Mouse (Mus musculus): ENCODE data around the gene Uncx.

Gene Uncx

GRCm38 (mm10) chr5:139542043-139542365, 1.3 kb upstream of the Uncx start:
- no peak for DNase-seq (ENCODE audit: inconsistent age in 2 of 2, low spot score in 1 of 2)

GRCm38 (mm10) chr5:139542556-139542955, 738 bp upstream of the Uncx start:
- no peak for DNase-seq (ENCODE audit: inconsistent age in 2 of 2, low spot score in 1 of 2)

- DNase-seq (ENCODE audit: inconsistent age in 2 of 2, low spot score in 1 of 2), result no peak
Observed at GRCm38 (mm10) chr5:139543650-139544270, 466 bp downstream of the Uncx start.

GRCm38 (mm10) chr5:139544271-139545135, 1.2 kb downstream of the Uncx start:
- DNase-seq (ENCODE audit: inconsistent age in 2 of 2, low spot score in 1 of 2), result no peak

GRCm38 (mm10) chr5:139545221-139545620, 1.9 kb downstream of the Uncx start:
- no peak for DNase-seq (ENCODE audit: inconsistent age in 2 of 2, low spot score in 1 of 2)

- DNase-seq (ENCODE audit: inconsistent age in 2 of 2, low spot score in 1 of 2), result no peak
Observed at GRCm38 (mm10) chr5:139545673-139546335, 2.5 kb downstream of the Uncx start.

- DNase-seq (ENCODE audit: inconsistent age in 2 of 2, low spot score in 1 of 2), result no peak
Observed at GRCm38 (mm10) chr5:139546336-139546770, 3.1 kb downstream of the Uncx start.

- peak in 1 of 2 experiments; percentile 40 for DNase-seq (ENCODE audit: inconsistent age in 2 of 2, low spot score in 1 of 2)
Observed at GRCm38 (mm10) chr5:139546771-139547420, 3.6 kb downstream of the Uncx start.

GRCm38 (mm10) chr5:139547421-139547931, 4.2 kb downstream of the Uncx start:
- DNase-seq (ENCODE audit: inconsistent age in 2 of 2, low spot score in 1 of 2), result no peak

GRCm38 (mm10) chr5:139553446-139554273, 10.4 kb downstream of the Uncx start:
- no peak for DNase-seq (ENCODE audit: inconsistent age in 2 of 2, low spot score in 1 of 2)

DNA sequence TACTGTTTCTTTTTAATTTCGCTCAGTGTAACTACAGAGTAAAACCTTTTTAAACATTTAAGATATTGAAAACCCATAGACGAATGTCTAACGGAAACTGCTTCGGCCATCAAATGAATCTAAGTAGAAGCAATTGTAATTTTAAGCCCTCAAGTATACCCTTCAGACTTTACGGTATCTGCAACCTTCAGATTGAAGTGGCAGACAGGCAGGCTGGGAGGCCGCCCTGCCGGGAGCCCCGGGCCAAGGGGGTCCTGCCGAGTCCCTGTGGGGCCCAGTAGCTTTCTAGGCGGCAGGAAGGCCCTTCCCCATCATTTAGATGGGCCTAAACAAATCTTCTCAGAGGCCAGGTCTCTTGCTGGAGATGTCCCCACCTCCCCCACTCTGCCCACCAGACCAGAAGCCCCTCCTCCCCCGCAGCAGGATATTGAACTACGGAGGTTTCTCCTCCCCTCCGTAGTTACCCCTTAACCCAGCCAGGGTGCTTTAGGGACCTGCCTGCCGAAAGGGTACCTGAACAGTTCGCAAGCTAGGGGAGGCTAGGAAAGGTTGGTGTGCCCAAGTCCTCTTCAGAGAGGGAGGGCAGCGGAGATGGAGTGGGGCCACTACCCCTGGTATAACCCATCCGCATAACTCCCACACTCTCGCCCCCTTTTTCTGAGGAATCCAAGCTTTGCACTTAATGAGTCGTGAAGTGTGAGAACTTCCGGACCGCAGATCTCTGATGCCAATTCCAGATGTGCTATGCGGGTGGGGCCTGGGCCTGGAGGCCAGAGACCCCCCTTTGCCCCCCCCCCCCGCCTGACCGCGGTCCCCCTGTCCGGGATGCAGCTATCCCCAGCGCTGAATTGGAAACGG, 11.4 kb downstream of the Uncx start:
- no peak for DNase-seq (ENCODE audit: inconsistent age in 2 of 2, low spot score in 1 of 2)

DNA sequence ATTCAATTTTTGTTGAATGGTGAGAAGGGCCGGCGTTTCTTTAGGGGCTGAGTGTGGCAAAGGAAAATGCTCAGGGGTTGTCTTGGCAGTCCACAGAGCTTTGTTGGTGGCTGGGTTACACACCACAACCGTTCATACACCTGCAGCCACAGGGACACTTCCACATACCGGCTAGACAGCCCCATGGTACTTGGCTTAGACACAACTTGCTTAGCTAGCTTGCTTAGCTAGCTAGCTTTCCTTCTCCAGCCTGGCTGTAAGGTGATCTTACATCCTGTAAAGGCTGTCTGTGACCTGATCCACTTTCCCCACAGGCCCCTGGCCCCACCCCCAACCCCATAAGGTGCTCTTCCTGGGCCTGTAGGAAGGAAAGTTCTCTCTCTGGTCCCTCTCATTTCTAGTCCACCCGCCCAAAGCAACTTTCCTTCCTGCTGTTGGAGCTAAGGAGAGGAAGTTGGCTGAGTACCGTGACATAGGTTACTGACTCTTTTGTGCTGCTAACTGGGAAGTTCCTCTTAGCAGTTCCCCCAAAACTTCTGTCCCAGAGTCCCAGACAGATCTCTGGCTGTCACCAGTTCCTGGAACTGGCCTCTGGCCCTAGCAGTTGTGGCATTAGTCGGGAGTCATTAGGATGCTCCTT, 12.3 kb downstream of the Uncx start:
- DNase-seq (ENCODE audit: inconsistent age in 2 of 2, low spot score in 1 of 2), result no peak

DNA sequence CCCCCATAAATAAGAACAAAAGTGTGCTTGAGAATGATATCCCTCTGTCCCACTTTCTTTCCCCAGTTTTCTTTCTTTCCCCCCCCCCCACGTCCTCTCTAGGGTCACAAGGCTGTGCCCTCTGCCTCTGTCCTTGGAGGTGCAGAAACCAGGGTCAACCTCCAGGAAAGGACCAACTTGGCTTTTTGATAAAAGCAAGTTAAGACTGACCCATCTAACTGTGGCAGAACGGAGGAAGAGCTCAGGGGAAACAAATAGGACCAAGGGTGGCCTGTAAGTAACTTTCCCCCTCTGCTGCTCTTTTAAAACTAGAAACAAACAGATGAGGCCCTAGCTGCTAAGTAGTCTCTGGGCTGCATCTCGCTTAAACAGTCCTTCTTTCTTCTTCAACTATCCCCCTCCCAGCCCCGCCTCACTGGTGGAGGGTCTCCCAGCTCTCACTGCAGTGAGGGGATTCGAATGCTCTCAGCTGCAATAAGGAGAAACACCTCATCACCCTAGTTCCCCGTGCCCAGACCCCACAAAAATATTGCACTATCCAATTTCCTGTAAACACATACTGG, 12.9 kb downstream of the Uncx start:
- DNase-seq (ENCODE audit: inconsistent age in 2 of 2, low spot score in 1 of 2), result no peak

DNA sequence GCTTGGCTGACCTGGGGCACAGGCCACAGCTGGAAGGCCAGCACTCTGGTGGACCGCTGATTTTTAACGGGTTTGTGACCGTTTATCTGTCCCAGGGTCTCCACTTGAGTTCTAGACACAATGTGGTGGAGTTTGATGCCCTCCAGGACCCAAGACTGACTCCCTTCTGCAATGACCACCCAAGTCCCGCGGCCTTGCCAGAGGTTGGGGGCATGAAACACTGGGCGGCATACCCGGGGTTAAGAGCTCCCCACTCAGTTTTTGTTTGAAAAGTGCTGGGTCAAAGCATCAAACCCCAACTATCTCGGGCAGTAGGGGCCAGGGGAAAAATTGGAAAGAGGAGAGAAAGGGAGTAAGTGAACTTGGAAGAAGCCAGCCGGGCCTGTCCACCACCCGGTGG, 13.8 kb downstream of the Uncx start:
- DNase-seq (ENCODE audit: inconsistent age in 2 of 2, low spot score in 1 of 2), result no peak

DNA sequence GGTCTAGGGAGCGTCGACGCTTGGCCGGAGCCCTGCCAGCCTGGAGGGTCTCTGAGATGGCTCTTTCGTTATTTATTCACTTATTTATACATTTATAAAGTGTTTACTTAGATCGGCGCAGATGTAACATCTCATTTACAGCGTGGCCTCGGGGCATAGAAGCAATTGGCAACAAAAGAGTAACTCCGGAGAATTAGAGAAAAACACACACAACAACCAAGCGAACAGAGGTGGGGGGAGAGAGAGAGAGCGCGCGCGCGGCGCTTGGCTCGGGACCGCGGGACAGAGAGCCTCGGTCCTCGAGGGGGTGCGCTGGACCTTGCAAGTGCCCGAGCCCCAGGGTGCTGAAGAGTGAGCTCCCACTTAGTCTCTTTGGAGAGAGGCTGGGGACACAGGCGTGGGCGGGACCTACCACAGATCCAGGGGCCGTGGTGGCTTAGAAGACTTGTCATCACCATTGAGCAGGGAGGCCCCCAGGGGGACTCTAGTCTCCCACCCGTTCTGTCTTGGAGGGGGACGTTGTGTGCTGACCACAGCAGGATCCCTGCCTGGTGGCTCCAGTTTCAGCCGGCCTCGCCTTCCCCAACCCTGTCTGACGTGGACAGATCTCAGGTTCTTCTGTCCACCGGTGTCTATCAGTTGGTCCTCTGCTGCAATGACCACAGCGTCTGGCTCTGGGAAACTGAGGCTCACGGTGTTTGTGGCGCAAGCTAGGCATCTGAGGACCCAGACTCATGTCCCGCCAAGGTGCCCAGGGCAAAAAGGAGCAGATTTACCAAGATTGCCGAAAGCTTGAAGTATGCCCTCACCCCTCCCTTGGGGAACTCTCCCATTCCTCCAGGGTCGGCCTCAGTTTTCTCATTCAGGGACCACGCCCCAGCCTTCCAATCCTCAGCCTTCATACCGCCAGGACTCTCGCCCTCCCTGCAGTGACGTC, 14.5 kb downstream of the Uncx start:
- DNase-seq (ENCODE audit: inconsistent age in 2 of 2, low spot score in 1 of 2), result no peak

- no peak for DNase-seq (ENCODE audit: inconsistent age in 2 of 2, low spot score in 1 of 2)
Observed at GRCm38 (mm10) chr5:139558468-139558804, 15.1 kb downstream of the Uncx start.

GRCm38 (mm10) chr5:139558917-139559660, 15.8 kb downstream of the Uncx start:
- no peak for DNase-seq (ENCODE audit: inconsistent age in 2 of 2, low spot score in 1 of 2)

Measured in adrenal gland, adult (tissue).